Mouse (Mus musculus): ENCODE results near the gene March10. TPM values are rescaled to one million over a fixed set of nuclear protein-coding genes. Genes with fewer than 3 reads are reported as not detected.

The March10 gene
- polyA plus RNA-seq, 1 experiment from 2014 or later, result not detected

- H3K9ac ChIP-seq (ENCODE audit: low read depth, low read length), result no peak overlapping the region
- H3K9me3 ChIP-seq (ENCODE audit: control insufficient read depth, low read length), result no peaks in the 10 kb centered on the region
- H3K4me2 ChIP-seq (replicated peaks; ENCODE audit: low read depth, low read length), result no peak overlapping the region
- H3K4me1 ChIP-seq (ENCODE audit: control insufficient read depth, insufficient read depth, low read length), result peaks cover 6% of the 10 kb centered on the region; the same call in 1 of the 2 replicates
- no peak overlapping the region for H3K27ac ChIP-seq (ENCODE audit: low read depth, low read length)
- no peak overlapping the region for H3K4me3 ChIP-seq (ENCODE audit: low read length)
- 73% methylated on average over 11 of the region's 11 CpGs for WGBS
- ATAC-seq (ENCODE audit: low FRiP score, low TSS enrichment), result no peak
- H3K27me3 ChIP-seq (ENCODE audit: control insufficient read depth, insufficient read depth, low read length), result no peaks in the 10 kb centered on the region
- no peaks in the 10 kb centered on the region for H3K36me3 ChIP-seq (ENCODE audit: control insufficient read depth, insufficient read depth, low read length)
Observed at GRCm38 (mm10) chr11:105409408-105409807, 47.1 kb downstream of the March10 start.

- no peaks in the 10 kb centered on the region for H3K27me3 ChIP-seq (ENCODE audit: control insufficient read depth, insufficient read depth, low read length)
- no peak overlapping the region for H3K4me3 ChIP-seq (ENCODE audit: low read length)
- peak; percentile 53; the same call in 1 of the 2 replicates for ATAC-seq (ENCODE audit: low FRiP score, low TSS enrichment)
- no peaks in the 10 kb centered on the region for H3K9me3 ChIP-seq (ENCODE audit: control insufficient read depth, low read length)
- peaks cover 6% of the 10 kb centered on the region; the same call in 1 of the 2 replicates for H3K4me1 ChIP-seq (ENCODE audit: control insufficient read depth, insufficient read depth, low read length)
- no peak overlapping the region for H3K27ac ChIP-seq (ENCODE audit: low read depth, low read length)
- WGBS, result 22% methylated on average over 6 of the region's 6 CpGs
- H3K9ac ChIP-seq (ENCODE audit: low read depth, low read length), result no peak overlapping the region
- no peak overlapping the region for H3K4me2 ChIP-seq (replicated peaks; ENCODE audit: low read depth, low read length)
- H3K36me3 ChIP-seq (ENCODE audit: control insufficient read depth, insufficient read depth, low read length), result no peaks in the 10 kb centered on the region
Observed at GRCm38 (mm10) chr11:105407846-105408441, 48.6 kb downstream of the March10 start.

- Histone ChIP-seq H3K9ac (ENCODE audit: low read depth, low read length) (no peak overlapping the region), H3K9me3 (ENCODE audit: control insufficient read depth, low read length) (no peaks in the 10 kb centered on the region), H3K27me3 (ENCODE audit: control insufficient read depth, insufficient read depth, low read length) (no peaks in the 10 kb centered on the region), H3K27ac (ENCODE audit: low read depth, low read length) (no peak overlapping the region), H3K4me2 (replicated peaks; ENCODE audit: low read depth, low read length) (no peak overlapping the region), H3K4me1 (ENCODE audit: control insufficient read depth, insufficient read depth, low read length) (no peaks in the 10 kb centered on the region), H3K36me3 (ENCODE audit: control insufficient read depth, insufficient read depth, low read length) (no peaks in the 10 kb centered on the region), H3K4me3 (ENCODE audit: low read length) (no peak overlapping the region)
- ATAC-seq (ENCODE audit: low FRiP score, low TSS enrichment), result no peak
- WGBS, result 30% methylated on average over 9 of the region's 9 CpGs
Observed at GRCm38 (mm10) chr11:105402355-105402754, 54.2 kb downstream of the March10 start.

- Histone ChIP-seq H3K4me1 (ENCODE audit: control insufficient read depth, insufficient read depth, low read length) (peaks cover 8% of the 10 kb centered on the region; the same call in 1 of the 2 replicates), H3K27ac (ENCODE audit: low read depth, low read length) (no peak overlapping the region), H3K4me3 (ENCODE audit: low read length) (no peak overlapping the region), H3K4me2 (replicated peaks; ENCODE audit: low read depth, low read length) (no peak overlapping the region), H3K36me3 (ENCODE audit: control insufficient read depth, insufficient read depth, low read length) (no peaks in the 10 kb centered on the region), H3K27me3 (ENCODE audit: control insufficient read depth, insufficient read depth, low read length) (no peaks in the 10 kb centered on the region), H3K9me3 (ENCODE audit: control insufficient read depth, low read length) (peaks cover 4% of the 10 kb centered on the region; the same call in 1 of the 2 replicates), H3K9ac (ENCODE audit: low read depth, low read length) (no peak overlapping the region)
- 85% methylated on average over 7 of the region's 7 CpGs for WGBS
- no peak for ATAC-seq (ENCODE audit: low FRiP score, low TSS enrichment)
Observed at GRCm38 (mm10) chr11:105390290-105390689, 66.2 kb downstream of the March10 start.

GRCm38 (mm10) chr11:105388636-105389035, 67.9 kb downstream of the March10 start:
- H3K9ac ChIP-seq (ENCODE audit: low read depth, low read length), result no peak overlapping the region
- H3K9me3 ChIP-seq (ENCODE audit: control insufficient read depth, low read length), result peaks cover 3% of the 10 kb centered on the region; the same call in 1 of the 2 replicates
- no peaks in the 10 kb centered on the region for H3K27me3 ChIP-seq (ENCODE audit: control insufficient read depth, insufficient read depth, low read length)
- WGBS, result 27% methylated on average over 2 of the region's 2 CpGs
- H3K4me2 ChIP-seq (replicated peaks; ENCODE audit: low read depth, low read length), result no peak overlapping the region
- ATAC-seq (ENCODE audit: low FRiP score, low TSS enrichment), result peak; percentile 71; the same call in 1 of the 2 replicates
- H3K36me3 ChIP-seq (ENCODE audit: control insufficient read depth, insufficient read depth, low read length), result no peaks in the 10 kb centered on the region
- no peak overlapping the region for H3K4me3 ChIP-seq (ENCODE audit: low read length)
- peaks cover 8% of the 10 kb centered on the region; the same call in 1 of the 2 replicates for H3K4me1 ChIP-seq (ENCODE audit: control insufficient read depth, insufficient read depth, low read length)
- no peak overlapping the region for H3K27ac ChIP-seq (ENCODE audit: low read depth, low read length)

- Histone ChIP-seq H3K36me3 (ENCODE audit: control insufficient read depth, insufficient read depth, low read length) (no peaks in the 10 kb centered on the region), H3K27ac (ENCODE audit: low read depth, low read length) (no peak overlapping the region), H3K4me2 (replicated peaks; ENCODE audit: low read depth, low read length) (no peak overlapping the region), H3K4me3 (ENCODE audit: low read length) (no peak overlapping the region), H3K27me3 (ENCODE audit: control insufficient read depth, insufficient read depth, low read length) (no peaks in the 10 kb centered on the region), H3K9ac (ENCODE audit: low read depth, low read length) (no peak overlapping the region), H3K9me3 (ENCODE audit: control insufficient read depth, low read length) (peaks cover 3% of the 10 kb centered on the region; the same call in 1 of the 2 replicates), H3K4me1 (ENCODE audit: control insufficient read depth, insufficient read depth, low read length) (peaks cover 8% of the 10 kb centered on the region; the same call in 1 of the 2 replicates)
- WGBS, result 57% methylated on average over 9 of the region's 9 CpGs
- no peak for ATAC-seq (ENCODE audit: low FRiP score, low TSS enrichment)
Observed at GRCm38 (mm10) chr11:105385266-105385665, 71.3 kb downstream of the March10 start.

GRCm38 (mm10) chr11:105375821-105376235, 80.7 kb downstream of the March10 start:
- ATAC-seq (ENCODE audit: low FRiP score, low TSS enrichment), result no peak
- Histone ChIP-seq H3K27ac (ENCODE audit: low read depth, low read length) (no peak overlapping the region), H3K27me3 (ENCODE audit: control insufficient read depth, insufficient read depth, low read length) (no peaks in the 10 kb centered on the region), H3K4me3 (ENCODE audit: low read length) (no peak overlapping the region), H3K9ac (ENCODE audit: low read depth, low read length) (no peak overlapping the region), H3K4me2 (replicated peaks; ENCODE audit: low read depth, low read length) (no peak overlapping the region), H3K9me3 (ENCODE audit: control insufficient read depth, low read length) (no peaks in the 10 kb centered on the region), H3K36me3 (ENCODE audit: control insufficient read depth, insufficient read depth, low read length) (no peaks in the 10 kb centered on the region), H3K4me1 (ENCODE audit: control insufficient read depth, insufficient read depth, low read length) (peaks cover 14% of the 10 kb centered on the region; the same call in 1 of the 2 replicates)
- WGBS, result 97% methylated on average over 1 of the region's 1 CpGs

GRCm38 (mm10) chr11:105374526-105375175, 81.9 kb downstream of the March10 start:
- H3K4me3 ChIP-seq (ENCODE audit: low read length), result no peak overlapping the region
- 29% methylated on average over 10 of the region's 10 CpGs for WGBS
- no peaks in the 10 kb centered on the region for H3K36me3 ChIP-seq (ENCODE audit: control insufficient read depth, insufficient read depth, low read length)
- H3K9ac ChIP-seq (ENCODE audit: low read depth, low read length), result no peak overlapping the region
- H3K27ac ChIP-seq (ENCODE audit: low read depth, low read length), result no peak overlapping the region
- no peaks in the 10 kb centered on the region for H3K27me3 ChIP-seq (ENCODE audit: control insufficient read depth, insufficient read depth, low read length)
- peaks cover 14% of the 10 kb centered on the region; the same call in 1 of the 2 replicates for H3K4me1 ChIP-seq (ENCODE audit: control insufficient read depth, insufficient read depth, low read length)
- ATAC-seq (ENCODE audit: low FRiP score, low TSS enrichment), result no peak; the same call in 1 of the 2 replicates
- H3K9me3 ChIP-seq (ENCODE audit: control insufficient read depth, low read length), result no peaks in the 10 kb centered on the region
- no peak overlapping the region for H3K4me2 ChIP-seq (replicated peaks; ENCODE audit: low read depth, low read length)

- ATAC-seq (ENCODE audit: low FRiP score, low TSS enrichment), result no peak
- H3K27me3 ChIP-seq (ENCODE audit: control insufficient read depth, insufficient read depth, low read length), result no peaks in the 10 kb centered on the region
- H3K27ac ChIP-seq (ENCODE audit: low read depth, low read length), result no peak overlapping the region
- H3K9me3 ChIP-seq (ENCODE audit: control insufficient read depth, low read length), result no peaks in the 10 kb centered on the region
- H3K9ac ChIP-seq (ENCODE audit: low read depth, low read length), result no peak overlapping the region
- H3K4me2 ChIP-seq (replicated peaks; ENCODE audit: low read depth, low read length), result no peak overlapping the region
- WGBS, result 69% methylated on average over 8 of the region's 8 CpGs
- peaks cover 14% of the 10 kb centered on the region; the same call in 1 of the 2 replicates for H3K4me1 ChIP-seq (ENCODE audit: control insufficient read depth, insufficient read depth, low read length)
- H3K36me3 ChIP-seq (ENCODE audit: control insufficient read depth, insufficient read depth, low read length), result no peaks in the 10 kb centered on the region
- H3K4me3 ChIP-seq (ENCODE audit: low read length), result no peak overlapping the region
Observed at GRCm38 (mm10) chr11:105373881-105374280, 82.7 kb downstream of the March10 start.

Data from kidney, embryonic 14.5 days (tissue).